Mouse (Mus musculus) heart, postnatal 4 days (tissue): ENCODE results near the gene 4930550C14Rik. TPM values are rescaled to one million over a fixed set of nuclear protein-coding genes. Genes with fewer than 3 reads are reported as not detected.

Experiments
- DNase-seq: peaks from one replicate; pipeline ENCODE4 v3.0.0; 2021
- total RNA-seq, 2 experiments: library from RNA; stranded (reverse); gene quantifications; 2 replicates each; pipeline ENCODE4 v1.2.3; 2021

The 4930550C14Rik gene
- under 1 TPM in 1 of 2 experiments, not detected in 1; 0.52 TPM for total RNA-seq

DNA sequence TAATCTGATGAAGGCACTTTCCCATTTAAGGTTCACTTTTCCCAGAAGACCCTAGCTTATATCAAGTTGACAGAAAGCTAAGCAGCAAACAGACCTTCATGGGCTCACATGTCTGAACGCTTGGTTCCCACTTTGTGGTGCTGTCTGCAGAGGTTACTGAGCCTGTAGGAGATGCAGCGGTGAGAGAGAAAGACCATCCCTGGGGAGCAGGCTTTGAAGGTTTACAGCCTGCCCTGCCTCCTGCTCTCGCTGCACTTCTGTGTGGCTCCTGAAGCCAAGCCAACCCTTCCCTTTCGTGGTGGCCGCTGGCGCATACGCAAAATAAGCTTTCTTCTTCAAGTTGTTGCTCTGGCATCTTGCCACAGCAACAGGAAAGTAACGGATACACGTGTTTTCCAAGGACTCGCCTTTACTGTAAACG lies at the start of gene 4930550C14Rik:
Gene 4930550C14Rik, plus strand, starts transcription at position 35 of the 421 bp plus-strand sequence.
- DNase-seq = peak; percentile 54

- DNase-seq = no peak
Measured at GRCm38 (mm10) chr9:53353161-53353560, 49.0 kb upstream of the 4930550C14Rik start.

GRCm38 (mm10) chr9:53356219-53357155 lies 45.6 kb upstream of the 4930550C14Rik start:
- no peak for DNase-seq

- DNase-seq = no peak
Measured at GRCm38 (mm10) chr9:53371339-53371738, 30.8 kb upstream of the 4930550C14Rik start.

DNA sequence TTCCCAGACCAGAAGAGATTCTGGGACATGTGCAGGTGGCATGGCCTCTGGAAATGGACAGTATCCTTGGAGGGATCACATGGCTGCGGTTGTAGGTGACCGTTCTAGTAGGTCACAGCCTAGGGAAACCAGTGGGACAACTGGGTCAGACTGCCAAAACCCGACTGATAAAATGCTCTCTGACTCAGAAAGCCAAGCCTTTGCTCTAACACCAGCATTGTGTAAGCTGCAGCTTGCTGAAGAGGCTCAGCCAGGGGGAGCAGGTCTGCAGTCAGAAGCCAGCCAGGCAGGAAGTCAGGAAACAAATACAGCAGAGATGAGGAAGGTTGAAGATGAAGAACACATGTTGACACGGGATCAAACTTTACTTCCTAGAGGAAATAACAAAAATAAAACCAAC lies 26.2 kb upstream of the 4930550C14Rik start:
- peak; percentile 37 for DNase-seq

DNA sequence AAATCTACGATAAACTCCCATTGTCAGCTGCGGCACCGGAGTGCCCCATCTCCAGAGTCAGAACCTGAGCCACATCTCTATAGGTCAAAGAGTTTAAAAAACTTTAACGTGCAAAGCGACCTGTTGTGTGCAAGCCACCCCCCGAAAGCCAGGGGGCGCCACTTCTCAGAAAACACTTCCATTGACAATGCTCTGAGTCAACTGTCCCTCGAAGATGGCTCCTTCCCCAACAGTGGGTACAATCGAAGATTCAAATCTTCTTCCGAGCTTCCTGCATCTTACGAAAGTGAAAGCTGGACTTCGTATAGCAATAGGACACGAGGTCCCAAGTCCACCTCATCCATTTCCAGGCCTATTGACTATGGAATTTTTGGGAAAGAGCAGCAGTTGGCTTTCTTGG lies 25.3 kb upstream of the 4930550C14Rik start:
- DNase-seq = no peak

DNA sequence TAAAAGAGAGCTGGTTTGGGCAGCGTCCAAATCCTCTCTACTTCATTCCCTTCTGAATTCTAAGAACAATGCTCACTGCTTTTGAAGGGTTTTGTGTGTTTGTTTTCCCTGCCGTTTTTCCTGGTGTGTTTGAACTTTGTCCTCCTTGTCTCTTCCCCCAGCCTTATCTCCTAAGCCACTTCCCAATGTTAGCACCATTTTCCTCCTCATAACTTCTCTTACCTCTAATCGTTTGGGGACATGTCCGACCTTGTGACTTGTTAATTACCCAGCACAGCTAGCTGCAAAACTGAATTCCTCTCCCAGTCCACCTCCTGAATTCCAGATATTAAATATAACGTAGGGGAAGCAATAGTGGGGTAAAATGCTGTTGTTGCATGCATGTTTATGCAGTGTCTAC lies 24.5 kb upstream of the 4930550C14Rik start:
- no peak for DNase-seq

DNA sequence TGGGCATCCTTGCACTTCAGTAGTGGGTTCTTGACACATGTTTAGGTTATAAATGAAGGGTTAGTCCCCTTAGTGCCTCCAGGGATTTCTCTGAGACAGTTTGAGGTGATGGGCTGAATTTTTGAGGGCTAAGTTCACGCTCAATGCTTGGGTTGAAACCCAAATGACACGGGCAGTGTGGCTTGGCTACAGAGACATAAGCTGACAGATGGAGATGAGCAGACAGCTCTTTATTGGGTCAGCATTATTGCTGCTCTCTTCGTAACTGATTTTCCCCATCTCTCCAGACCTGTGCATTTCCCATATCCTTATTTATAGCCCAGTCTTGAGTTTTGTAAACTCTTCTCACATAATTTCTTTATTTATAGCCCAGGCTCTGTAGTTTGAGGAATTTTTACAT lies 24.0 kb upstream of the 4930550C14Rik start:
- DNase-seq = no peak

GRCm38 (mm10) chr9:53380595-53380994 lies 21.5 kb upstream of the 4930550C14Rik start:
- no peak for DNase-seq

GRCm38 (mm10) chr9:53381113-53381615 lies 21.0 kb upstream of the 4930550C14Rik start:
- DNase-seq = no peak

- peak; percentile 76 for DNase-seq
Measured at GRCm38 (mm10) chr9:53383951-53384866, 17.9 kb upstream of the 4930550C14Rik start, which contains the start of gene Kdelc2. Kdelc2 (plus strand) TSS chr9:53384025.

GRCm38 (mm10) chr9:53384873-53385272 lies 17.3 kb upstream of the 4930550C14Rik start:
- no peak for DNase-seq

GRCm38 (mm10) chr9:53387431-53387830 lies 14.7 kb upstream of the 4930550C14Rik start:
- no peak for DNase-seq

- DNase-seq = no peak
Measured at GRCm38 (mm10) chr9:53389109-53389508, 13.0 kb upstream of the 4930550C14Rik start.

- DNase-seq = no peak
Measured at GRCm38 (mm10) chr9:53390136-53390535, 12.0 kb upstream of the 4930550C14Rik start.

DNA sequence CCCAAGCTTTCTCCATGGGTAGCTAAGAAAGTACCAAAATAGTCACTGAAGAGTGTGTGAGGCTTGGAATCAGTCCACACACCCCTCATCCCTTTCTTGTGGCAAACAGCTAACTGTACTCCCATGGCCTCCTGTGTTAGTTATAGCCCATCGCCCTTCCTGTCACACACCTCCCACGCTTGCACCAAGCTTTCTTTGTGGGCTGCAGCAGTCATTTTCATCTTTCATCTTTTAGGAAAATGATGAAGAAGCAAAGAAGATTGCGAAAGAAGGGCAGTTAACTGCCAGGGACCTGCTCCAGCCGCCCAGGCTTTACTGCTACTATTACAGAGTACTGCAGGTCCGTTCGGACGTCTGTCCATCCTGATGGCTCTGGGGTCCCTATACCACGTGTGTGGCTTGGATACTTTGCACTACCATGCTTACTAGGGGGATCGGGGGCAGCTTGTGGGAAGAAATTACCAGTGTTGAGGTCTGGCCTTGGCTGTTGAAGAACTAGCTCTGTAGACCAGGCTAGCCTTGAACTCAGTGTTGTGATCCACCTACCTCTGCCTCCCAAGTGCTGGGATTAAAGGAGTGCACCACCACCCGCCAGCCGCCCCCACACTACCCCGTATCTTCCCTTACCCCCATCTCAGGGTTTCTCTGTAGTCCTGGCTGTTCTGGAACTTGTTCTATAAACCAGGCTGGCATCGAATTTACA lies 4.3 kb upstream of the 4930550C14Rik start:
- DNase-seq = no peak

DNA sequence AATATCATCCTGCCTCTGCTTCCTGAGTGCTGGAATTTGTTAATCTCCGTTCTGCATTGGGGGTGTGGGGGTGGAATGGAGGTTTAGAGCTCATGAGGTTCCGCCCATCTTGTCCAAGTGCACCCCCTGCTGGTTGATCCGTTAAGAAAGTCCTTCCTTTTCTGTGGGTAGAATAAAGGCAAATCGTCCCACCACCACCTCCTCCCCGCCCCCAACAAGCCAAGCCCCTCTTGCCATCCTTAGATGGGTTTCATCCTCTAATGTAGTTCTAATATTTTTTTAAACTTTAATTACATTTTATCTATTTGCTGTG lies 3.8 kb upstream of the 4930550C14Rik start:
- peak; percentile 64 for DNase-seq

DNA sequence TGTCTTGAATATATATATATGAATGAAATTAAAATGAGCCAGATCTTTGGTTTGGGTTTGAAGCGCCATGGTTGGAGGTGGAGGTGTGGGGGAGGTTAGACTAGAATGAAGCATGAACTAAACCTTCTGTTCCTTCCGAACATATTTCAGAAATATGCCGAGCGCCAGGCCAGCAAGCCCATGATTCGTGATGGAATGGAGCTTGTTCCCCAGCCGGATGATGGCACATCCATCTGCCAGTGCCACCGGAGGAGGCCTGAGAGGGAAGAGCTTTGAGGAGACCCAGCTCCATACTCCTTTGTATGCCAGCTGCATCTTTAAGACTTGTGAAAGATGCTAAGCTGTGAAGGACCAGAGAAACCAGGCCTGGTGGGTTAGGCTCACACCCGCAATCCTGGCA lies 2.6 kb upstream of the 4930550C14Rik start:
- DNase-seq = no peak

GRCm38 (mm10) chr9:53400696-53401095 lies 1.4 kb upstream of the 4930550C14Rik start:
- no peak for DNase-seq

- no peak for DNase-seq
Measured at GRCm38 (mm10) chr9:53401146-53401545, 979 bp upstream of the 4930550C14Rik start.

DNA sequence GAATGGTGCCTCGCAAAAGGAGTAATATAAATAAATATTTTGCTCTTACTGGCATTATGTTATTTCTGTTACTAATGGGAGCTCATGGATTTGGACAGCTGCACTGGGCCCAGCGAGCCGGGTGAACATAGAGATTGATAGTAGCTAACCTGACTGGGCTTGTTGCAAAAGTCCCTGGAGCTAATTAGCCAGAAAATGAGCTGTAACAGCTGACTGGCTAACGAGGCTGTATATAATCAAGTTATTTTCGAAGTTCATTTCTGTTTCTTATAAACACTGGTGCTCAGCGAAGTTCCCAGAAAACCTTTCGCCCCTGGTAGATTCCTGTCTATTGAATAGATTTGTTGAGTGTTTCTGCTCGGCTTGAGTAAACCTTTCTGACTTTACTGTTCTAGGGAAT lies 866 bp downstream of the 4930550C14Rik start:
- no peak for DNase-seq

DNA sequence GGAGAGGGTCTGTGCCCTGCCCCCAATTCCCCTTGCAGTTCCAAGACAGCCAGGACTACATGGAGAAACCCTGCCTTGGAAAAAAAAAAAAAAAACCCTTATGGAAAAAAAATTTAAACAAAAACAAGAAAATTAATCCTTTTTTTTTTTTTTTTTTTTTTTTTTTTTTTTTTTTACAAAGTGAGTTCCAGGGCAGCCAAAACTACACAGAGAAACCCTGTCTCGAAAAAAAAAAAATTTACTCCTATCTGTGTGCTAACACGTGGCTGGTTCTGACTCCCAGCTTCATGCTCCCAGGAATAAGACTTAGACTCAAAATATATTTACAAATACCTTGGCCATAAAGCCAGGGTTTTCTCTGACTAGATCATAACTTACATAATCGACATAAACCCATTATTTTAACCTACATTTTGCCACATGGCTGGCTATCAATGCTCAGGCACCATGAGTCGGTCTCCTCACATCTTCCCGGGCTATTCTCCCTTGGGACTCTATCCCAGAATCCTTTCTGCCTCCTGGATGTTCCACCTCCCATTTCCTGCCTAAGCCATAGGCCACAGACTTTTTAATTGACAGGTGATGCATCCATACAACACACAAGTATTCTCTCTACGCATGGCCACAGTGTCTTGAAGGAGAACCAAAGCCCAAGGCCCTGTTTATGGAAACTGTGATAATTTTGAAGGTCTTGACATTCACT lies 2.1 kb downstream of the 4930550C14Rik start:
- no peak for DNase-seq
